Mouse (Mus musculus): Measurements from ENCODE around the gene Spdef.

DNA sequence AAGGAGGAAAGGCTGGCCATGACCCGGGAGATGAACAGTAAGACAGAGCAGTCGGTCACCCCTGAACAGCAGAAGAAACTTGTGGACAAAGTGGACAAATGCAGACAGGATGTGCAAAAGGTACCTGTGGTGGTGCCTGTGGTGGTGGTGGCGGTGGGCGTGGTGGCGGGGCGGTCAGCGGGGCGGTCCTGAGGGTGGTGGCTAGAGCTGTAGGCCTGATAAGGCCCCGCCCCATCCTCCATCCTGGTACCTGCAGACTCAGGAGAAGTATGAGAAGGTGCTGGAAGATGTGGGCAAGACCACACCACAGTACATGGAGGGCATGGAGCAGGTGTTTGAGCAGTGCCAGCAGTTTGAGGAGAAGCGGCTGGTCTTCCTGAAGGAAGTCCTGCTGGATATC is 23.1 kb downstream of the Spdef start:
- no peak for TF ChIP-seq CTCF (IDR thresholded peaks at IDR 0.05; ENCODE audit: low read depth, low read length)
- TF ChIP-seq TAL1 (conservative IDR thresholded peaks at IDR 0.05; ENCODE audit: low read depth, low read length): no peak
- TF ChIP-seq GATA1 (IDR thresholded peaks at IDR 0.05; ENCODE audit: borderline replicate concordance, low read length): no peak
- TF ChIP-seq POLR2AphosphoS5 (IDR thresholded peaks at IDR 0.05; ENCODE audit: insufficient replicate concordance, low read depth, low read length): no peak

Measured in G1E (cell line).